Mouse (Mus musculus): ENCODE data around the gene Ffar4.

DNA sequence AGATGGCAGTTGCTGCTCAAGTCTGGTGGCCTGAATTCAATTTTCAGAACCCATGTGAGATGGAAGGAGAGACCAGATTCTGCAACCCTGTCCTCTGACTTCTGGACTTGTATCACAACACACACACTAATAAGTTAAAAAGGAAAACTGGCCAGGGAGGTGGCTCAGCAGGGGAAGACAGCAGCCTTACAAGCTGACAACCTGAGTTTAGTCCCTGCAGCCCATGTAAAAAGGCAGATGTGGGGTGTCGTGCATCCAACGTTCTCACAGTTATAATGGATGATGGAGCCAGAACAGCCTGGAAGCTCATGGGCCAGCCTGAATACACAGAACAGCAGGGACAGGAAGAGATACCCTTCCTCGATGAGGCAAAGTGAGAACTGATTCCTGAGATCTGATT is 15.5 kb upstream of the Ffar4 start:
- no peak for TF ChIP-seq POLR2A (IDR thresholded peaks at IDR 0.05; ENCODE audit: control insufficient read depth in 1 of 2, insufficient read depth in 1 of 2, low read depth in 1 of 2, low read length in 2 of 2, poor library complexity in 1 of 2)
- no peak for TF ChIP-seq CTCF (IDR thresholded peaks at IDR 0.05 in 2 of 3, conservative IDR thresholded peaks at IDR 0.05 in 1 of 3; ENCODE audit: control insufficient read depth in 1 of 3, insufficient read depth in 1 of 3, low read depth in 2 of 3, low read length in 3 of 3, poor library complexity in 1 of 3, severe bottlenecking in 1 of 3)
- TF ChIP-seq TCF12 (IDR thresholded peaks at IDR 0.05; ENCODE audit: low read depth, low read length): no peak
- no peak for TF ChIP-seq CHD1 (IDR thresholded peaks at IDR 0.05; ENCODE audit: low read depth, low read length)
- TF ChIP-seq NRF1 (IDR thresholded peaks at IDR 0.05; ENCODE audit: insufficient read depth, low read depth, low read length, poor library complexity, severe bottlenecking): no peak
- TF ChIP-seq MAFK (IDR thresholded peaks at IDR 0.05; ENCODE audit: borderline replicate concordance, low read depth, low read length): no peak
- TF ChIP-seq MEF2A (IDR thresholded peaks at IDR 0.05; ENCODE audit: extremely low read depth, insufficient replicate concordance, low read depth, low read length, poor library complexity, severe bottlenecking): no peak
- TF ChIP-seq BHLHE40 (IDR thresholded peaks at IDR 0.05; ENCODE audit: borderline replicate concordance, low read depth, low read length): no peak
- no peak for TF ChIP-seq CHD2 (IDR thresholded peaks at IDR 0.05; ENCODE audit: low read length)
- no peak for TF ChIP-seq GATA1 (IDR thresholded peaks at IDR 0.05; ENCODE audit: low read depth, low read length)
- no peak for TF ChIP-seq EP300 (IDR thresholded peaks at IDR 0.05; ENCODE audit: low read depth in 1 of 2, low read length in 2 of 2)
- TF ChIP-seq KAT2A (conservative IDR thresholded peaks at IDR 0.05; ENCODE audit: low read depth, low read length): no peak
- no peak for TF ChIP-seq USF2 (IDR thresholded peaks at IDR 0.05; ENCODE audit: borderline replicate concordance in 1 of 2, insufficient read depth in 1 of 2, low read depth in 1 of 2, low read length in 2 of 2)
- TF ChIP-seq POLR2AphosphoS2 (IDR thresholded peaks at IDR 0.05; ENCODE audit: low read length): no peak
